Mouse (Mus musculus): ENCODE results near the gene 1600014C23Rik.

- TF ChIP-seq POLR2A (IDR thresholded peaks at IDR 0.05; ENCODE audit: borderline replicate concordance, control insufficient read depth, low read depth, low read length): no peak
- no peak for TF ChIP-seq CTCF (IDR thresholded peaks at IDR 0.05; ENCODE audit: control insufficient read depth, insufficient read depth, low read length)
These were observed 23.2 kb downstream of the 1600014C23Rik start for GRCm38 (mm10) chr17:45710407-45710806.

All from bone marrow, adult 2 months (tissue).